Mouse (Mus musculus) lung, postnatal 10 days (tissue): ENCODE data around the gene CK137956.
A peak's percentile ranks its signal among the peaks of the same experiment; 100 is the strongest.

Source experiments
- DNase-seq: peaks from one replicate; pipeline ENCODE4 v3.0.0; 2021

Gene CK137956

DNA sequence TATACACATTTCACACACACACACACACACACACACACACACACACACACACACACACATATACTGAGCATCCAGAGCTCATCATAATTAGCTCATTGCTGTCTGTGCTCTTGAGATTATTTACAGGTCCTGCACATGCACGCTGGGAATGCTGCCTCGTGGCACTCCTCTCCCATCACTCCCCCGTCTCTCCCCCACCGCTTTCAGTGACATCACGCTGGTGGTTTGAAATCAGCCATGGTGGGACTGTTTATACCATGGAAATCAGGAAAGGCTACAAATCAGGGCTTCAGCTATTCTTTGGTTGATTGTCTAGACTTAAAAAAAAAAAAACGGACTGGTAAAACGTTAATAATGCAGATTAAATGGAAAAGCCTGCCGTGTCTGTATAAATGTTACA is 63.6 kb downstream of the CK137956 start:
- no peak for DNase-seq

- no peak for DNase-seq
These were observed 66.8 kb downstream of the CK137956 start for GRCm38 (mm10) chr4:127903954-127904353.

- DNase-seq, result no peak
These were observed 69.8 kb downstream of the CK137956 start for GRCm38 (mm10) chr4:127900893-127901456.

GRCm38 (mm10) chr4:127889071-127889470 is 81.7 kb downstream of the CK137956 start:
- DNase-seq, result peak; percentile 31

DNA sequence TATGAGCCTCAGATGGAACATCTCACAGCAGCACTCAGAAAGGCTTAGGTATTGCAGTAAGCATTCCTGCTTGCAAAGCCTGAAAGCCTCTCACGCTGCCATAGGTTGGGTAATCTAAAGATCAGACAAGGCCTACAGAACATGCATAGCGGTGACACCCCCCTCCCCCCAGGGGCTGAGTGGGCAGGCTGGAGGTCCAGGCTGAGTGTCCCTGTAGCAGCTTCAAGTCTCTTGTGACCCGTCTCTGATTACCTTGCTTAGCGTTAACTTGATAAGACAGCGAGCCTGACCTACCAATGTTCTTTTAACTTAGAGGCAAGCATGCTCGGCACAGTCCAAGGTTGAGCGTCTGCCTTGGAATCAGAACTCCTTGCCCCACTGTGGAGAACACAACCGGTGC is 91.8 kb downstream of the CK137956 start:
- no peak for DNase-seq
